Mouse (Mus musculus) hindlimb bud, embryonic 11.5 days (tissue): Measurements from ENCODE around the gene Trim56.
"Not testable (repeated sequence)": the region's sequence is repeated elsewhere in the genome, so short reads cannot be mapped to it uniquely, and the experiment has no call there.

Experiments
- DNase-seq: peaks from one replicate; pipeline ENCODE4 v3.0.0-alpha.2; 2012; ENCODE audit warnings: low read depth, low spot score; ENCODE audit errors: extremely low spot score

Trim56 gene

DNA sequence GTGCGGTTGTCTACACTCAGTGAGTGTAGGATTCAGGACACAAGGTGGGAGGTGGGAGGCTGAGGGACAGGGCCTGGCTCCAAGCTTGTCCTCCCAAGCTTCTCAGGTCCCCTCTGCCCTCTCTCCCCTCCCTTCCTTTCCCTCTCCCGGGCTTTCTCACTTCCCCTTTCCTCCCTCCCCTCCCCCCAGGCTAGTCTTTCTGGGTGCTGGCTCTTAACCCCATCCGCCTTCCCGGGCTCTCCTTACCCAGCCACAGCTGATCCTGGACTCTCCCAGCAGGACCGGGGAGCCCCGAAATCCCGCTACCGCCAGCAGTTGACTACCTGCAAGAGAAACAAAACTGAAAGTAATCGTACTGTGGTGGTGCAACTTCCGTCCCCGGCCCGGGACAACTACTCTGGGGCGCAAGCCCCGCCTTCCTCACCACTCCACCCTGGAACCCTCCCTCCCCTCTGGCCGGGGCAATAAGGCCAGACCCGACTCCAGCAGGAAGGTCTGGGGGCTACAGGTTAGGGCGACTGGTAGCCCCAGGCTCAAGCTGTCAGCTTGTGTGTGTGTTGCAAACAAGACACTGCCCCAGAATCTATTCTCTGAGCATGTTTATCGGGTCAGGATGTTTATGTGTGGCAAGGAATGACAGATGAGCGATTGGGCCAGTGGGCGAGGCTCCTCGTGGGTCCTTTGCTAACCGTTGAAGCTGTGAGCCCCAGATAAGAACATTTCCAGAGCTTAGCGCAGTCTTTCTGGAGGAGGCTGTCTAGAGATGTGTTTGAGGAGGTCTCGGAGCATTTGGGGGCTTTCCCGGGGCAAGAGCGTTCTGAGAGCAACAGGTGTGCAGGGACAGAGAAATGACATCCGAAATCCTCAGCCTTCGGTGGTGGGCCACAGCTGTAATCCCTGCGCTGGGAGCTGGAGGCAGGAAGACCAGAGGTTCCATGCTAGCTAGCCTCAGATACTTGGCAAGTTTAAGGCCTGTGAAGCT lies at the start of gene Trim56:
Trim56 (minus strand) TSS at position 344 of the 982 bp plus-strand sequence.
- no peak for DNase-seq

DNA sequence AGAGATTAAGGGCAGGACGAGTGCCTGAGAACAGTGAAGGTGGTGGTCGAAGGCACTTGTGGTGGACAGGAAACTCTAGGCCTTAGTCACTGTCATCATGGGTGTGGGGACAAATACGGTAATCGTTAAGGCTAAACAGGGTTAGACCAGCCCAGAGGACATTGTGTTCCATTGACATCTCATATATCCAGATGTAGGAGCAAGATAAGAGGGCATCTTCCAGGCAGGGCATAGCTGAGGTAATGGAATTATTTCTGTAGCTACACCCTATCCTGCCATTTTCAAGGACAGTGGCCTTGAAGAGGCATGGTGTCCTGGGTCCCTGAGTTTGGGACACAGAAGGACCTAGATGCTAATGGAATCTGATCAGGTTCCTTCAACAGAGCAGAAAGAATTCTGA lies 45.8 kb upstream of the Trim56 start:
- DNase-seq, result no peak

DNA sequence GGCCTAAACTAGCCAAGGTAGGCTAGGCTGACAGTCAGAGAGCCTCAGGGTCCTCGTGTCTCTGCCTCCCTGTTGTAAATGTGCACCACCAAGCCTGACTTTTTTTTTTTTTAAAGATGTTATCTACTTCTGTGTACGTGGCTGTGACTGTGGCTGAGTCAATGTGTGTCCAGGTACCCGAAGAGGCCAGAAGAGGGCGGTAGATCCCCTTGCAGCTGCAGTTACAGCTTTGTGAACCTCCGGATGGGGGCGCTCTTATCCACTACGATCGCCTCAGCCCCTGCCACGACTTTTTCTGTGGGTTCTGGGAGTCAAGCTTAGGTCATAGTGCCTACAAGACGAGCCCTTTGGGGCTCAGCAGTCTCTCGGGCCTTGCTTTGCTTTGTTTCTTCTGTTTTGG lies 43.5 kb upstream of the Trim56 start:
- DNase-seq, result no peak

DNA sequence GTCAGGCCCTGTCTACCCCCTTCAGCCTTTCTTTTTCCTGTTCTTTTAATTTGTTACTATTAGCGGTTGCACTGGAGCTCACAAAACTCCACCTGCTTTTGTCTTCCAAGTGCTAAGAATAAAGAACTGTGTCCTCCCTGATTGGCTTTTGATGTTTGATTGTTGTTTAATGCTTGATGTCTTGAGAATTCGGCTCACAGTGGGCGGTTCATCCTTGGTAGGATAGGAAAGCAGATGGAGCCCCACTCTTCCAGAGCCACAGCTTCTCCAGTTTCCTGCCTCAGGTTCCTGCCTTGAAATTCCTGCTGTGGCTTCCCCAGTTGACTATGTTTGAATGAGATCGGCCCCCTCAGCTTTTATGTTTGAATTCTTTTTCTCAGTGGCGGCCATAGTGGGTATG lies 37.3 kb upstream of the Trim56 start:
- no peak for DNase-seq

DNA sequence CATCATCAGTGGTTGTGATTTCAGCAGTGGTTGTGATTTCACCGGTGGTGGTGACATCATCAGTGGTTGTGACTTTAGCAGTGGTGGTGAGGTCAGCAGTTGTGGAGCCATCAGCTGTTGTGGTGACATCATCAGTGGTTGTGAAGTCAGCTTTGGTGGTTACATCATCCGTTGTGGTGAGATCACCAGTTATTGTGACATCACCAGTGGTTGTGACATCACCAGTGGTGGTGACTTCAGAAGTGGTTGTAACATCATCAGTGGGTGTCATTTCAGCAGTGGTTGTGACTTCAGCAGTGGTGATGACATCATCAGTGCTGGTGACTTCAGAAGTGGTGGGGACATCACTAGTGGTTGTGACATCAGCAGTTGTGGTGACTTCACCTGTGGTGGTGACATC lies 36.6 kb upstream of the Trim56 start:
- no peak for DNase-seq

DNA sequence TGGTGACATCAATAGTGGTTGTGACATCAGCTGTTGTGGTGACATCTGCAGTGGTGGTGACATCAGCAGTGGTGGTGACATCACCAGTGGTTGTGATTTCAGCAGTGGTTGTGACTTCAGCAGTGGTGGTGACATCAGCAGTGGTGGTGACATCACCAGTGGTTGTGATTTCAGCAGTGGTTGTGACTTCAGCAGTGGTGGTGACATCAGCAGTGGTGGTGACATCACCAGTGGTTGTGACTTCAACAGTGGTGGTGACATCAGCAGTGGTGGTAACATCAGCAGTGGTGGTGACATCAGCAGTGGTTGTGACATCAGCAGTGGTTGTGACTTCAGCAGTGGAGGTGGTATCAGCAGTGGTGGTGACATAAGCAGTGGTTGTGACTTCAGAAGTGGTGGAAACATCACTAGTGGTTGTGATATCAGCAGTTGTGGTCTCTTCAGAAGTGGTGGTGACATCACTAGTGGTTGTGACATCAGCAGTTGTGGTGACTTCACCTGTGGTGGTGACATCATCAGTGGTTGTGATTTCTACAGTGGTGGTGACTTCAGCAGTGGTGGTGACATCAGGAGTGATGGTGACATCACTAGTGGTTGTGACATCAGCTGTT lies 33.4 kb upstream of the Trim56 start, which contains the start of gene Muc3:
Muc3 (minus strand) TSS at position 51 of the 611 bp plus-strand sequence.
- DNase-seq, result not testable (repeated sequence)

DNA sequence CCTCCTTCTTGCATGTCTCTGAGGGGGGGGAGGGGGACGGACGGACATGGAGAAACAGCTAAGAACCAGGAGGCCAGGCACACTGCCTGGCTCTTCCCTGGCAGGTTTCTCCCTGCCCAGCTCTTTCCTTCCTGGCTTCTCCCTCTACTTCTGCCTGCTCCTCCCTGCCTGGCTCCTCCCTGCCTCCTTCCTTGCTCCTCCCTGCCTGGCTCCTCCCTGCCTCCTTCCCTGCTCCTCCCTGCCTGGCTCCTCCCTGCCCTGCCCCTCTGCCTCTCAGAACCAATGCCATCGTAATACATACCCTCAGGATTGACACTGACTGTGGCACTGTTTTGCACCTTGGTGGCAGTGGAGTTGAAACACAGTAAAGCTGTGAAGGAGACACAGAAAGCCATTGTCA lies 24.8 kb upstream of the Trim56 start:
- no peak for DNase-seq

DNA sequence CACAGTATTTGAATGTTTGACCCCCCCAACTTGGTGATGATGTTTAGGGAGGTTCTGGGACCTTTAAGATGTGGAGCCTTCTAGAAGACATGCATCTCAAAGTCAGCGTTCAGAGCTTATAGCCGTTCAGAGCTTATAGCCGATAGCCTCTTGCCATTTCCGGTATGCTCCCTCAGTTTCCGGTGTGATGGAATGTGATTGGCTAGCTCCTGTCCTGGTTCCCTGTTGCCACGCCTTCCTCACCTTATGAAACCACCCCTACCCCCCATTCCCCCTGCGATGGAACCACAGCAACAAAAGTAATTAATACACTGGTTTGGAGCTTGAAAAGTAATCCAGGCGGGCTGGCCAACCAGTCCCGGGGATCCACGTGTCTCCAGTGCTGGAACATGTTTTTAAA lies 23.0 kb upstream of the Trim56 start:
- DNase-seq, result no peak

DNA sequence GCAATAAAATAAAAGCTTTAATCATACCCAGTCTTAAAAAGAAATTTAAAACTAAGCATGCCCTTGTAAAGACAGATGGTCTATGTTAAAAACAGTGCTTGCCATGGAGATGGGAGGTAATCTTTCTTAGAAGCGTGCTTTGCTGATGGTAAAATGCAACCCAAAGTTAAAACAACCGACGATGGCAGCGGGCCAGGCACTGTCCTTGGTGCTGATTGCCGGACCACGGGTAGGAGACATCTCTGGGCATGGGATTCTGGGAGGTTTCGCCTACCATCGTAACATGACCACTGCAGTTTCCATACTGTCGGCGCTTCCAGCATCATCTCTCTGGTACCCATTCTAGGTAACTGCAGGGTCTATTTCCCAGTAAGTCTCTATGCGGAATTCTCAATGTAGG lies 18.9 kb upstream of the Trim56 start:
- DNase-seq, result no peak

DNA sequence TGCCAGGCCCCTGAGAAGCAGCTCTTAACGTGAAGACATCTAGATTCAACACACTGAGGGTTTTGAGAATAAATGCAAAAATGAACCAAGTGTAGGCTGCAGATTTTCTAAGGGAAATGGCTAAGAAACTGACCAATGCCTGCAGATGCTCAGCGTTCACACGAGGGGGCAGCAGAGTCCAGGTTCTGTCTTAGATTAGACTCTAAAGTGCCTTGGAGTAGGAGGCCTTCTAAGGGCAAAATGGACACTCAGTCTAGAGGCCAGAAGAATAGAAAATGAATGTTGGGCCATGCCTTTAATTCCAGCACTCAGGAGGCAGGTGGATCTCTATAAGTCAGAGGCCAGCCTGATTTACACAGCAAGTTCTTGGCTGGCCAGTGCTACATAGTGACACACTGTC lies 15.5 kb upstream of the Trim56 start:
- no peak for DNase-seq

DNA sequence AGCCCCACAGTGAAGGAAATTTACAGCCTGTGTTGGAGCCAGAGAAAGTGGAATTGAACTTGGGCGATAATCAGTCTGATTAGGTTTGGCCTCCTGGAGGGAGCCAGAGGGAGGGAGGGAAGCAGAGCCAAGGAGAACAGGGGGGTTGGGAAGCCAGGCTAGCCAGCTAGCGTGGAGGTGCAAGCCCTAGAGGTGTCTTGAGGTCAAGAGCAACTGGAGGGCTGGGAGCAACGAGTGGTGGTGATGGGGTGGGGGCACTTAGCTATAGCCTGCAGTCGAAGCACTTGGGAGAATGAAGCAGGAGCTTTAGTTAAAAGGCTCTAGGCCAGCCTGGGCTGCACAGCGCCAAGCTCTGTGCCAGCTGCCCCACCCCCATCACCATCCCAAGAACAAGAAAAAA lies 13.3 kb upstream of the Trim56 start:
- DNase-seq, result no peak

DNA sequence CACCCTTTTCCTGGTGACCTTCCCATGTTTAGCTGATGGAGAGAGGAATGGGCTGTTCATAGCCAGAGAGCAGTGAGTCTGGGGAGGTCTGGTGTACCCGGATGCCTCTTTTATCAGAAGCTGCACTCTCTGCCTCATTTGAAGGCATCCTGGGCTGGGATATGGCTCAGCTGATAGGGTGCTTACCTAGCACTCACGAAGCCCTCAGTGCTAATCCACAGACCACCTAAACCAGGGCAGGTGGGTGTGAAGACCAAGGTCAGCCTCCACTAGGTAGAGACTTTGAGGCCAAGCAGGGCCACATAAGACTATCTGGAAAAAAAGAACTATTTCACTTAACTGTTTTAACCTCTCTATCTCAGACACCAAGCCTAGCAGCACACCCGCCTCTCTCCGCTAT lies 7.5 kb upstream of the Trim56 start:
- DNase-seq, result no peak

DNA sequence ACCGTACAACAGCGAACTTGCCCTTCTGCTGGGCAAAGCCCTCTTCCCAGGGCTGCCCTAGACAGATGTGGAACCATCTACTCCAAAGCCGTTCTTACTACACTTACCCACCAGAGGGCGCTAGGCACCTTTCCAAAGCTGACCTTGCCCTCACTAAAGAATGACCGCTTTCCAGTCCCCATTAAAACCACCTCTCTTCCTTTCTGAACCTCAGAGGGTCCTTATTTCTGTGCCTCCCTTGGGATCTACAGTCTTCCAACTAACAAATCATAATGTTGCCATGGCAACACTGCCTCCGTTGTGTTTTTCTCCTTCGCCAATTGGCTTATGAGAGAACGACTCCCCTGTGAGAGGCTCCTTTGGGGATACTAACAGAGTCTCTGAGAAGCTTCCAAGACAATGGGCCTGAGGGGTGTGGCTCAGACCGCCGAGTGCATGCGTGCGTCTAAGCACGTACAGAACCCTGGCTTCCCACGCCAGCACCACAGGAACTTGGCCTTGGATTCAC lies 6.7 kb upstream of the Trim56 start:
- peak; percentile 63 for DNase-seq

DNA sequence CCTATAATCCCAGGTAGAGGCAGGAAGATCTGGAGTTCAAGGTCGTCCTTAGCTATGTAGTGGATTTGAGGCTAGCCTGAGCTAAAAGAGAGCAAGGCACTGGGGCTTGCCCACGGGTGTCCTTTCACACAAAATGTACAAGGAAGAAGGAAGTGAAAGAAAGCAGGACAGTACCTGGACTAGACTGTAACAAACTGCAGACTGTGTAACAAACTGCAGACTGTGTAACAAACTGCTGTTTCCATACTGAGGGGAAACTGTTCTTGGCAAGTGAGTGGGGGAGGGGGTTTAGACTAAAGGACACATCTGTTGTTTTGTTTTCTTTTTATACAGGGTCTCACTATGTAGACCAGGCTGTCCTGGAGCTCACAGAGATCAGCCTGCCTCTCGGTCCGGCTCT lies 5.3 kb upstream of the Trim56 start:
- DNase-seq, result no peak

DNA sequence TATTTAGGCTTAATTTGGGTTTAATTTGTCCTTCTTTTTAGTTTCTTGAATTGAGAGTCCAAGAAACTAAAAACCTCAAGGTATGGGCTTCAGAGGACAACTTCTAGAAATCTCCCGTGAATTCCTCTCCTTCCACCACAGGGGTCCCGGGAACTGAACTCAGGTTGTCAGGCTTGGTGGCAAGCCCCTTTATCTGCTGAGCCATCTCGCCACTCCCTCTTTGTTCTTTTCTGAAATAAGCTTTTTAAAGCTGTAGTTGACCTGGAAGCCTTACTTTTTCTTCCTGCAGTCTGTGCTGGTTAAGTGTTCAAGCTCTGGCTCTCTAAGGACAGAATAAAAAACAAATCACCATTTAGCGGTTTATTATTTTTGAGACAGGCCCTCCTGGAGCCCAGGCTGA lies 2.9 kb upstream of the Trim56 start:
- DNase-seq, result no peak

DNA sequence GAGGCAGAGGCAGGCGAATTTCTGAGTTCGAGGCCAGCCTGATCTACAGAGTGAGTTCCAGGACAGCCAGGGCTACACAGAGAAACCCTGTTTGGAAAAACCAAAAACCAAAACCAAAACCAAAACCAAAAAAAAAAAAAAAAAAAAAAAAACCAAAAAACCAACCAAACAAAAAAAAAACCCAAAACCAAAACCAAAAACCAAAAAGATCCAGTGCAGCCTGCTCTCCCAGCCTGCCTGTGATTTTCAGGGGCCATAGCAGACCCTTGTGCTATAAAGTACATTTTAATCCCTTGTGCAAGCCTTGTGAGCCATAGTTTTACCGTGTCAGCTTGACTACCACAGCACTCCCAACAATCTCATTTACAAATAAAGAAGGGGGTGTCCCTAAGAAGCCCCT lies 2.0 kb upstream of the Trim56 start:
- DNase-seq, result not testable (repeated sequence)

DNA sequence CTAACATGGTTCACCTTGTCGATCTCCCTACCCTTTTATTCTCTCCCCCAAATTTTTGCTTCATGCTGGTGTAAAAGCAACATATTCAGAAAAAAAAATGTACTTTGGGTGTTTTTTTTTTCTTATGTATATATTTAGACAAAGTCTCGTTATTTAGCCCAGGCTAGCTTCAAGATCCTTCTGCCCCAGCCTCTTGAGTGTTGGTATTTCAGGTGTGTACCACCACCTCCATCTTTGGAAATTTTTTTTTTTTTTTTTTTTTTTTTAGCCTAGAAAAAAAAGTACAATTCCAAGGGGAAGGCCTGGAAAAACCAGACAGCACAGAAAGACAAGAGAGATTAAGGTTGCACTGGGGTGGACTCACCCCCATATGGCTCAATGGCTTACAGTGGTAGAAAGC lies 978 bp upstream of the Trim56 start:
- DNase-seq, result no peak

DNA sequence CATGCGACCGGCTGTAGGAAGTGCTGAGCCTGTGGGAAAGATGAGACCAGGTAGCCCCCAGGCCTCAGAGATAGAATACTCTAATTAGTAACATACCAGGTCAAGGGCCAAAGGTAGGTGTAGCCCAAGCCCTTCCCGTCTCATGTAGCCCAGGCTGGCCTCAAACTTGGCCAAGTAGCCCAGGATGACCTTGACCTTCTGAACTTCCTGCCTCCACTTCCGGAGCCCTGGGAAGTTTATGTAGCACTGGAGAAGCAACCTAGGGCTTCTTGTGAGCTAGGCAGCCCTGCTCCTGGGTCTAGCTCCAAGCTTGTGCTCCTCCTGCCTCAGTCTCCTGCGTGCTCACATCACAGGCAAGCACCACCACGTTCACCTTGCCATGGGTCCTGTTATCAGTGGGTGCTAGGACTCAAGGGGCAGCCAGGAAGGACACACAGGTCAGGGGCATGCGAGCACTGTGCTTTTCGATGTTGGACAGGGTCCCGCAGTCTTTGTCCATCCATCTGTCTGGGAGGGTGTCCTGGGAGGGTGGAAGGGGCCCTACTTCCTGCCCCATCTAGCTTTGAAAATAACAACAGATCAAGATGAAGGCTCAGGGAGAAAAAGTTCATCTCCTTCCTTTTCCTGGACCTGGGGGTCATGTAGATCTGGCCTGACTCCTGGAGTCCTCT lies 983 bp downstream of the Trim56 start:
- DNase-seq, result no peak

DNA sequence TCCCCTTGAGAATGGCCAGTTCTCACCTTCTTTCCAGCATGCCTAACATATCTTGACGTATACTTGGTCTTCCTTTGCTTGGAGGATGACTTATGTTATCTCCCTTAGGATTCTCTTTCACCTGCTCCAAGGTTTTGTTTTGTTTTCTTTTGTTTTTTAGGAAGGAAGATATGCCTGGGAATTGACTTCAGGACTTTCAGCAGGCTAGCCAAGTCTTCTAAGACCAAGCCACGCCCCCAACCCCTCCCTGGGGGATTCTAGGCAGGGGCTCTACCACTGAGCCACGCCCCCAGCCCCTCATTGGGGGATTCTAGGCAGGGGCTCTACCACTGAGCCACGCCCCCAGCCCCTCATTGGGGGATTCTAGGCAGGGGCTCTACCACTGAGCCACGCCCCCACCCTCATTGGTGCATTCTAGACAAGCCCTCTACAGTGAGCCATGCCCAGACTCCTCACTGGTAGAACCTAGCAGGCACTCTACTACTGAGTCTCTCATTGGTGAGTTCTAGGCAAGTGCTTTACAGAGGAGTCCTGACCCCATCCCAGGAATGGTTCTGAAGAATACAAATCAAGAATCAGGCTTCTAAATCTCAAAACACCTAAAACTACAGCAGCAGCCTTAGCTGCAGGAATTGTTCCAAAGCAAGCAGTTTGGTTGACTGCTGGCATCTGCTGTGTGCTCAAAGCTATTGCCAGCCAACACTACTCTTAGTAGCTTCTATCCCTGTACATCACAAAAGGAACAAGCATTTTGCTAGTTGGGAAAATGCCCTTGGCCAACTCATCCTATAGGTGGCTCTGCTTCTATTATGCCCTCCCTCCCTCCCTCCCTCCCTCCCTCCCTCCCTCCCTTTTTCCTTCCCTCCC lies 4.2 kb downstream of the Trim56 start:
- no peak for DNase-seq

DNA sequence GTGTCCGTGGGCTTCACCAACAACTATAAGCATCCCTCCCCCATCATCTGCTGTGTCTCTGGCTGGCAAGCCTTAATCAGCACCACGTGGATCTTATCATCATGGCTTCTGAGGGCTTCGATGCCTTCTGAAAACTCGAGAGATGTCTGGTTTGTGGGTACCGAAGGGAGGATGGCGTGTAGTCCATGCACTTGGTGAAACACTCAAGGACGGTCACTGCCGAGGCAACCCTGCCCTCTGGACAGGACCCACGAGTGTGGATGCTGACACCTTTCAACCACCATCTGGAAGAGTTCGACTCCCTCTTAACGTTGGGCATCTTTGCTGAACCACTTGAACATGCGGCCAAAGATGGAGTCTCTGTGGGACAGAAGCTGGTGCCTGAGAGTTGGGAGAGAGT lies 5.1 kb downstream of the Trim56 start:
- DNase-seq, result no peak
